Mouse (Mus musculus) liver, postnatal 0 days (tissue): ENCODE results near the gene Tmeff2.

Experiments used
- CTCF ChIP-seq: sonication (generic); IDR thresholded peaks from 2 replicates; pipeline ENCODE4 v1.5.1; 2016; ENCODE audit warnings: antibody characterized with exemption, low read depth
- EP300 ChIP-seq: IDR thresholded peaks from 2 replicates; pipeline ENCODE4 v1.6.1; 2016; ENCODE audit warnings: antibody characterized with exemption, low read depth, mild to moderate bottlenecking

GRCm38 (mm10) chr1:51142729-51143128 lies 242.3 kb downstream of the Tmeff2 start:
- TF ChIP-seq CTCF, result no peak
- TF ChIP-seq EP300, result peak; percentile 18; the same call in 1 of the 2 replicates
